Mouse (Mus musculus): ENCODE data around the gene Gdpd3. TPM values are rescaled to one million over a fixed set of nuclear protein-coding genes. Genes with fewer than 3 reads are reported as not detected.
"Not testable (repeated sequence)": the region's sequence is repeated elsewhere in the genome, so short reads cannot be mapped to it uniquely, and the experiment has no call there.

Gdpd3 gene
- total RNA-seq (2021): 1 to 10 TPM; 5.2 to 5.5 TPM

DNA sequence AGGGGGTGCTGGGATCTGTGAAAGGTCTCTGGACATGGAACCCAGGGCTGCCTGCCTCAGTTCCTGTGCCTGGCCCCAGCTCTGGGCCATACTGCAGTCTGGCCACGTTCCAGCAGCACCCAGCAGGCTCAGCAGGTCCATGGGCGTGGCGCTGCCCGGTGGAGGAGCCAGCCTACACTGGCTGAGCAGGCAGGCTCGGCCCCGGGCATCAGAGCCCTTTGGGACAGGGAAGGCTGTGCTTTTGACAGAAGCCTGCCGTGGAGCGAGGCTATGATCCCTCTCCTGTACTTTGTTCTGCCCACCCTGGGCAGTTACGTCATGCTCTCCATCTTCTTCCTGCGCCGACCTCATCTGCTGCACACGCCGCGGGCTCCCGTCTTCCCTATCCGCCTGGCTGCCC lies at the start of gene Gdpd3:
Gdpd3 (plus strand) TSS at position 134 of the 400 bp plus-strand sequence.
- DNase-seq: no peak
- intact Hi-C loops (cut with DNase I): no loop called here

DNA sequence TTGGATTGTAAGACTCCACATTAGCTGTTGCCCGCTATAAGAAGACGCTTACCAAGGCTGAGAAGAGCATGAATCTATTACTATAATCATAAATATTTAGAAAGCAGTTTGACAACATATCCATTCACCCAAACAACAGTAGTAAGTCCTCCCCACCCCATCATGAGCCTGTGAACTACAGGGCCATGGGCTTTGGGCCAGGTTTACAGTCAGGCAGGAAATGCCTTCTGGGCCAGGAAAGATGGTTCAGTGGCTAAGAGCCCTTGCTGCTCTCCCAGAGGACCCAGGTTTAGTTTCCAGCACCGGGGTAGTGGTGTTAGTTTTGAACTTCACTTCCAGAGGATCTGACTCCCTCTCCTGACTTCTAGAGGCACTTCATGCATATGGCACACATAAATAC lies 48.6 kb upstream of the Gdpd3 start:
- intact Hi-C loops (cut with DNase I): no loop called here
- DNase-seq: no peak

DNA sequence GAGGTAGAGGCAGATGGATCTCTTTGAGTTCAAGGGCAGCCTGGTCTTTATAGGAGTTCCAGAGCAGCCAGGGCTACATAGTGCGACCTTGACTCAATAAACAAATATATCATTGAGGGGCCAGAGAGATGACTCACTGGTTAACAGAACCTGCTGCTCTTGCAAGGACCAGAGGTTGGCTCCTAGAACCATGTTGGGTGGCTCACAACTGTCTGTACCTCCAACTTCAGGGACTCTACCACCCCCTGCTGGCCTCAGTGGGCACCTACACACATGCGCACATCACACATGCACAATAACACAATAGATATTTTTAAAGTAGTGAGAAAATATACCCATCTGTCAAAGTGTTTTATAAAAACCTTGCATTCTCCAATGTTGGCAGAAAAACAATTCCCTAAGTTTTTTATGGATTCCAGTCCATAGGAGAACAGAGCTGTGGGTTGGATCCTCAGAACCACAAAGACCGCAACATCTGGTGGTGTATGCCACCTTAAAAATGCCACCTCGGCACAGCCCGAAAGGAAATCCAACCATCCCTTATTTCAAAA lies 47.3 kb upstream of the Gdpd3 start:
- no peak for DNase-seq
- intact Hi-C loops (cut with DNase I): no loop called here

DNA sequence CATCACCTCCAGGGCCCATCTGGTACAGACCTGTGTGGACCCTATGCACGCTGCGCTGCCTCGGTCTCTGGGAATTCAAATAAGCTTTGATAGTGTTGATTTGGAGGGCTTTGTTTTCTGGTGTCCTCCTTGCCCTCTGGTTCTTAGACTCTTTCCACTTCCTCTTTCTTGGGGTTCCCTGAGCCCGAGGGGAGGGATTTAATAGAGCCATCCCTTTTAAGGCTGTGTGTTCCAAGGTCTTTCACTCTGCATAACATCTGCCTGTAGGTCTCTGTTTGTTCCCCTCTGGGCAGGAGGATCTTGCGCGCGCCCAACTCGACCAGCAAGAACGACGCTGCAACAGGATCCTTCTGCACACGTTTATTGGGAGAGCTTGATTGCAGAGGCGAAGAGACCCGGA lies 44.5 kb upstream of the Gdpd3 start:
- DNase-seq: no peak
- intact Hi-C loops (cut with DNase I): no loop called here

DNA sequence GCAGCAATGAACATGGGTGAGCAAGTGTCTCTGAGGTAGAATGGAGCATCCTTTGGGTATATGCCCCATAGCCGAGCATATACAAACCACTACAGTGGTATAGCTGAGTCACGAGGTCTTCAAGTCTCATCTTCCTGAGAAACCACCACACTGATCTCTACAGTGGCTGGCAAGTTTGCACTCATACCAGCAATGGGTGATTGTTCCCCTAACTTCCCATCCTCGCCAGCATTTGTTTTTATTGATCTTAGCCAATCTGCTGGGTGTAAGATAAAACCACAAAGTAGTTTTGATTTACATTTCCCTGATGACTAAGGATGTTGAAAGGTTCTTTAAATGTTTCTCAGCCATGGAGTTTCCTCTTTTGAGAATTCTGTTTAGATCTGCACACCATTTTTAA lies 41.1 kb upstream of the Gdpd3 start:
- DNase-seq: no peak
- intact Hi-C loops (cut with DNase I): no loop called here

DNA sequence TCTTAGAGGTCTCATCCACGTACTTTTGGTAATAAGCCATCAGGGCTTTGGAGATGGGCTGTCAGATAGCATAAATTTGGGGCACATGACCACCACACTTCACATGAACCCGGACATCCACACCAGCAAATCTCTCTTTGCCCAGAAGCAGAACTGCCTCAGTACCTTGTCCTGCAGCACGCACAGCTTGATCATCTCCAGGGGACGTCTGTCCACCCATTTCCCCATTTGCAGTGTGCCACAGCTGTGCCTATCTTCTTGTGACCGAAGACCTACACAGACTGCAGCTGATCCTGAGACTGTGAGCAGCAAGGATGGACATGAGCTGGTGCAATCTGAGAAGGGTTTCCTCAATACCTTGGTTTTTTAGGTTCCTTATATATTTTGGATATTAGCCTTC lies 40.5 kb upstream of the Gdpd3 start:
- DNase-seq: no peak
- intact Hi-C loops (cut with DNase I): no loop called here

DNA sequence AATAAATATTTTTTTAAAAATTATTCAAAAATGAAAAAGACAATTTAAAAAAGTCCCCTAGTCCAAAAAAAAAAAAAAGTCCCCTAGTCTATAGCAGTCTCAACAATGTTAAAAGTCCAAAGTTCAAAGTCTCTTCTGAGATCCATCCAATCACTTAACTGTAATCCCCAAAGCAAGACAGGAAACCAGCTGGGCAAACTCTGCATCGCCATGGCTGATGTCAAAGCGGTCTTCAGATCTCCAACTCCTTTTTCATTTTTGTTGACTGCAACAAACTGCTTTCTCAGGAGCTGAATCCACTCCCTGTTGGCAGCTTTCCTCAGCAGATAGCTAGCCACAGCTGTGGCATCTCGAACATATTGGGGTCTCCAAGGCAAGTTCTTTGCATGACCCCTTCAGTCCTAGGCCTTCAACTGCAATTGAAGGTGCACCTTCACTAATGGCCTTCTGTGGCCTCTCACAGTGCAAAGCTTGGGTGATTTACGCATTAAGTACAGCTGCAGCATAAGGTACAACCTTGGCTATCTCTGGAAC lies 35.8 kb upstream of the Gdpd3 start:
- intact Hi-C loops (cut with DNase I); DNase-seq: not testable (repeated sequence)

DNA sequence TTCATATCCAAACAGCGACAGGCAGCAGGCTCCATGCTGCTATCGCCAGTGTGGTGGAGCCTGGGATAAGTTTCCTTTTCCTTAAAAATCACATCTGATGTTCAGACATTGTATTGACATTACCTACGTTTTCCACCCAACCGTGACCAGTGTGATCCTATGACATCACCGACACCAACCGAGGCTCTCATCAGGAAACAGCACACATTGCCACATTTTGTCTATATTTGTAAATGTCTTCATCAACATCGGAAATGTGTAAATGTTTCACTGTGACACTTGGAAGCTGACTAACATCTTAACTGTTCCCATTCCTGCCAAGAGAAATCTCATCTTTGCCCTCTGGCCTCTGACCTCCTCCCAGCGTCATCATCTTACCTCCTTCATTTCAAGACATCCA lies 30.0 kb upstream of the Gdpd3 start:
- intact Hi-C loops (cut with DNase I): no loop called here
- DNase-seq: no peak

DNA sequence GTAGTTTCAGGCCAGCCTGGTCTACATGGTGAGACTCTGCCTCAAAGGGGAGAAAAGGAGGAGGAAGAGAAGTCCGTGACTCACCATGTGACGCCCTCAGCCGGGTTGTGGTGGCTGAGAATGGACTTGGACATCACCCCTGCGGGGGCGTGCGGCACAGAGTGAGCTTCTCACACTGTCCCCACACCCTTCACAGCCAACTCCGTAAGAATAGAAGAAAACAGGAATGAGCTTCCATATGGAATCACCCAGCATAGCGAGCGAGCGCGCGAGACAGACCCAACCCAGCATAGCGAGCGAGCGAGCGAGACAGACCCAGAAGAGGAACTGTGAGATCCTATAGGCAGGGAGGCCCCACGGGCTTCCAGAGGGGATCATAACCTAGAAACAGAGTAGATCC lies 26.6 kb upstream of the Gdpd3 start:
- intact Hi-C loops (cut with DNase I): no loop called here
- no peak for DNase-seq

DNA sequence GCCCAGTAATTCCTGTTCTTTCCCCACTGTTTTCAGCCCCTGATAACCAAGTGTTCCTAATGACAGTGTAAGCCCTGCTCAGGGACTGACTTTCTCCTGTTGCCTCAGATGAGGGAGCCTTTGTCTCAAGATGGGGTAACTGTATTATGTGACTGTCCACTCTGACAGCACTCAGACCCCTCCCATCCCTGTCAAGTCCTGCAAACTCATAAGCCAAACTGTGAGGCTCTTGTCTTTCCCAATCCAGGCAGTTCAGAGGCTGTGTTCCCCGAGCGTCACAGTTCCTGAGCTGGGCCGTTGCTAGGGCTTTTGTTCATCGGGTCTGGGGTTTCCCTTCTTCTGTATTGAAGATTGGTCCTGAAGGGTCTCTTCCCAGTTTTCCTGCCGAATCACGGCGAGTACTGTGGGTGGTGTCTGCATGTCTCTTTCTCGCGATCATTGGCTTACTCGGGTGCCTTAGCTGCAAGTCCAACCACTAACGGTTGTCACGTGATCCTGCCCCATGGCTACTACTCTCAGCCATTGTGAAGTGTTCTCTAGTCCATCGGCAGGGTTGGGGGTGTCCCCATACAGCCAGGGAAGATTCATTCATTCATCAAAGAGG lies 25.9 kb upstream of the Gdpd3 start:
- intact Hi-C loops (cut with DNase I): no loop called here
- DNase-seq: no peak

DNA sequence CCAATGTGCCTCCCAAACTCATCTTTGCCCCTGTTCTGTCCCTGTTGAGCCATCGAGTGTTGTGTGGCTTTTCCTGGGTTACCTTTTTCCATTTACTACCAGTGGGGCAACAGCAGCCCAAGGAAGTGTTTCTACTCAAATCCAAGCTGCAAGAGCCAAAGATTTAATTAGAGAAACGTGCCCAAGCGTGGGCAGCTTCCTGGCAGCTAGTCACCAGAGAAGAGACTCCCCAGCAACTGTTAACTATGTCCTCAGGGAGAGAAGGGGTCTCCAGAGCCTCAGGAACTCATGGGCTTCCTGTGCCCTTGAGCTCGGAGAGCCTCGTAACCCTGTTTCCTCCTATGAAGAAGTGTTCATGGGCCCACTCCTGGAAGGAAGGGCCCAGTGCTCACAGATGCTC lies 25.2 kb upstream of the Gdpd3 start:
- intact Hi-C loops (cut with DNase I): no loop called here
- no peak for DNase-seq

DNA sequence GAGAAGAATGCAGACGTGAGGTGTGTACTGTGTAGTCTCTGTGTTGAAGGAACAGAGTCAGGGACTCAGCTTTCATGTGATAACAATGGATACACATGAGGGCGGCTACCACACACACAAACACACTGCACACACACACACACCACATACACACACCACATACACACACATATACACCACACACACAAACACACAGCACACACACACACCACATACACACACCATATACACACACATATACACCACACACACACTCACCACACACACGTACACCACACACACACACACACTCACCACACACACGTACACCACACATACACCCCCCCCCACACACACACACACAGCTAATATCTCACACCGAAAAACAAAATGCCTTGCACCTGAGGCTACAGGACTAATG lies 24.7 kb upstream of the Gdpd3 start:
- no peak for DNase-seq
- intact Hi-C loops (cut with DNase I): no loop called here

DNA sequence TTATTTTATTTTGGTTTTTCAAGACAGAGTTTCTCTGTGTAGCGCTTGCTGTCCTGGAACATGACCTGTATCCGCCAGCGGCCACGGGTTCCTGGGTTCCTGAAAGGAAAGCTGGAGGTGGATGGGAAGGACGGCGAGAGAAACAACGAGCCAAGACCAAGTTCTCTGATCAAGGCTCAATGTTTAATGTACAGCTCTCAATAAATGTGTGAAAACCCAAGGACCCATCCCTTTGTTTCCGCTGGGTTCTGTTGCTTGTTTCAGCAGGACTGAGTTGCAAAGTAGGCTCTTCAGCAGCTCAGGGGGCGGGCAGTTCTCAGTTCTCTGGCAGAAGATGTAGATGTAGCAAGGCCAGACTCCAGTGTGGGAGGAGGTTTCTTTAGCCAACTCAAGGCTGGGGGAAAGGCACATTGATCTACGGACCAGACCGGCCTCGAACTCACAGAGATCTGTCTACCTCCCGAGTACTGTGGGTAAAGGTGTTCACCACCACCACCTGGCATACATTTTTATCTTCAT lies 24.1 kb upstream of the Gdpd3 start:
- intact Hi-C loops (cut with DNase I): no loop called here
- DNase-seq: no peak

DNA sequence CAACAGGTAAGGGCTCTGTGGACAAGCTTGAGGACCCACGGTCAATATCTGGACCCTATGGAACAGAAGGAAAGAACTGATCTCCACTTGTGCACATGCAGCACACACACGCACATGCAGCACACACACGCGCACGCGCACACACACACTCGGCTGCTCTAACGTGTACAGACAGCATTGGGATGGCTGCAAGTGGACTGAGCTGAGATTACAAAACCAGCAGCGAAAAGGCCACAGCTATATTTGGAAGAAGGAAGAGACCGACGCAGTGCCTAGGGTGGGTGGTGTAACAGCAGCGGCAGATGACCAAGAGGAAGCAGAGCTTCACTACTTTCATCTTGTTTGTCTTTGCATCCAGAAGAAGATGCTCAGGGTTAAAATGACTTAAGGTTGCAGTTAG lies 20.1 kb upstream of the Gdpd3 start:
- DNase-seq: no peak
- intact Hi-C loops (cut with DNase I): no loop called here

DNA sequence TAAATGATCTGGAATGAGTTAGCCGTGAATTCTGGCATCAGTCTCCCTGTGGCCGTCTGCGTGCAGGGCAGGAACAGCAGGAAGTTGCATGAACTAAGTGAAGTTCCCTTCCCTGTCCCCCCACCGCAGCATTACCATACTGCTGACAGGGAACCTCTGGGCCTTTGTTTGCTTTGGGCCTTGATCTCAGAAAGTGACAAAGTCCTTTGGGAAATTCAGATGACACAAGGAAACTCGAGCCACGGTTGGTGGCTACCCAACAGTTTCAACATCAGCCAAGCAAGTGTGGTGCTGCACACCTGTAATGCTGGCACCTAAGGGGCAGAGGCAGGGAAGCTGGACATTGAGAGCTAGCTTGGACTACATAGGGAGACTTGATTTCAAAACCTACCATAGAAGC lies 19.3 kb upstream of the Gdpd3 start:
- intact Hi-C loops (cut with DNase I): no loop called here
- no peak for DNase-seq

DNA sequence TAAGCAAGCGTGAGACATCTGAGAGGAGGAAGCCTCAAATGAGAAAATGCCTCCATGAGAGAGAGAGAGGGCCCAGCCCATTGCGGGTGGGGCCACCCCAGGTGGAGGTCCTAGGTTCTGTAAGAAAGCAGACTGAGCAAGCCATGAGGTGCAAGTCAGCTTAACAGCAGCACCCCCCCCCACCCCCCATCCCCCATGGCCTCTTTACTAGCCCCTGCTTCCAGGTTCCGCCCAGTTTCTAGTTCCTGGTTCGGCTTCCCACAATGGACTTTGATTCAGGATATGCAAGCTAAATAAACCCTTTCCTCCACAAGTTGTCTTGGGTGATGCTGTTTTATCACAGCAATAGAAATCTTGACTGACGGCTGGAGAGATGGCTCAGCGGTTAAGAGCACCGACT lies 17.3 kb upstream of the Gdpd3 start:
- DNase-seq: no peak
- intact Hi-C loops (cut with DNase I): no loop called here

DNA sequence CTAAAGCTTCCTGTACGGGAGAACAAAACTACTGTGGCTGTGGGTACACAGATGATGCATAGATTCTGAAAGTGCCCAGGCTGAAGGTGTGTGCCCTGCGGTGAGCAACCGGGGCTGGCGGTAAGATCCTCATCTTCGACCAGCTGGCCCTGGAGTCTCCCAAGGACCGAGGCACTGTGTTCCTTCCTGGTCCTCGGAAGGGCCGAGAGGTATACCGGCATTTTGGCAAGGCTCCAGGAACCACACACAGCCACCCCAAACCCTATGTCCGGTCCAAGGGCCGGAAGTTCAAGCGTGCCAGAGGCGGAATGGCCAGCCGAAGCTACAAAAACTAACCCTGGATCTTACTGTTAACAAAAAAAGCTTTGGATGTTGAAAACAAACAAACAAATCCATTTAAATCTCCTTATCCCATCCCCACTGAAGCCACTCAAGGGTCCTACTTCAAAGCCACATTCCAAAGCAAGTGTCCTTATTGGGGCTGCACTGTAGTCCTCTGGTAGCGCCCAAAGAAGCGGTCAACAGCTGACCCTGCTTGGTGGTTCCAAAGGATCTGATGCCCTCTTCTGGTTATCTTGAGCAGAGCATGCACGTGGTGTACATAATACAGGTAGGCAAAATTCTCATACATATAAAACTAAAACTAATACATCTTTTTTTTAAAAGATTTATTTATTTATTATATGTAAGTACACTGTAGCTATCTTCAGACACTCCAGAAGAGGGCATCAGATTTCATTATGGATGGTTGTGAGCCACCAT lies 16.4 kb upstream of the Gdpd3 start:
- intact Hi-C loops (cut with DNase I): no loop called here
- DNase-seq: no peak

DNA sequence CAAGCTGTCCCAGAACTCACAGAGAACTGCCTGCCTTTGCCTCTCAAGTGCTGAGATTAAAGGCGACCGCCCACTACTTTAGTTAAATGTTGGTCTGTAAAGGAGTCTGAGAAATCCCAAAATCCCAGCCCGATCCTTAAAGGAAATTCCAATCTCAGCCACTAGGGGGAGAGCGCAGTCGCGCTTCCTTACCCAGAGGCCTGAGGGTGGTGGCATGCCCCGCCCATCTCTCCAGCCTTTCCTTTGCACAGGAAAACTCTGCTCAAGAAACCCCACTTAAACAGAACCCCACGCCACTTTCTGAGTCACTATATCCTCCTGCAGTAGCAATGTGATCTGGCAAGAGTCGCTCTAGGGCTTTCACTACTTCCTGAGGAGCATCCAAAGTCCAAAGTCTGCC lies 11.3 kb upstream of the Gdpd3 start:
- intact Hi-C loops (cut with DNase I): loop anchor here (5.0 kb wide), 1 partner anchor 53 kb away; no protein-coding TSS in a partner anchor
- peak; percentile 78 for DNase-seq

DNA sequence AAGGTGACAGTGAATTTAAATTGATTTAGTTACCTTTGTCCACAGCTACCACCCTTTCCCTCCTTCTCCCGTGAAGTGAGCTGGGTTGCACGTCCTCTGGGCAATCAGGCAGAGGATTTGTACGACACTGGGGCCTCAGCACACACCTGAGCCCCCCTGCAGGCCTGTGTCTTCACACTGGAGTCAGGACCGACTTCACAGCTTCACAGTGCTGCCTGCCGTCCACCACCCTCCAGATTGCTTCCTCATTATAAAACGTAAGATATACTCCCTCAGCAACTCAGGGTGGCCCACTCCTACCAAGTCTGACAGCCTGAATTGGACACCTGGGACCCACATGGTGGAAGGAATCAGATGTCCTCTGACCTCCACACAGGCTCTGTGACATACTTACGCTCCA lies 7.6 kb upstream of the Gdpd3 start:
- intact Hi-C loops (cut with DNase I): loop anchor here (5.0 kb wide), 1 partner anchor 56 kb away; no protein-coding TSS in a partner anchor
- DNase-seq: no peak

DNA sequence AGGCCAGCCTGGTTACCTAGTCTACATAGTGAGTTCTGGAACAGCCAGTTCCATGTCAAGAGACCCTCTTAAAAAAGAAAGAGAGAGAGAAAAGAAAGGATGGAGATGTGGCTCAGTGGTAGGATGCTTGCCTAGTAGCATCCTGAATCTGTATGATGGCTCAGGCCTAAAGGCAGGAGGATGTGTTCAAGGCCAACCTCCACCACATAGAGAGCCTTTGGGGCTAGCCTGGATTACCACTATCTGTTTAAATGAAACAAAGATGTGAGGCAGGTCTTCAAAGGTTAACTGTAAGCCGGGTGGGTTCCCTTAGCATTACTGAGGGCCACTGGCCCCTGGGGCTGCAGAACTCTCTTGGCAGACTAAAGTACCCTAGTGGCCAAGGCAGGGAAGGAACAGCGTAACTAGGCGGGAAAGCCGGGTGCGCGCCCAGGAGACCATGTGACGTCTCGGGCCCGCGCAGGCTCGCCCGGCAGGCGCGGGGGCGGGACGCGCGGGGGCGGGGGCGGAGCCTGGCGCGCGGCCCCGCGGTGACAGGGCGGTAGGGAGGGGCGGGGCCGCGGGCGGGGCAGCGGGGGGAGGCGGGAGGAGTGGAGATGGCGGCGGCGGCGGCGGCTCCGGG lies 7.0 kb upstream of the Gdpd3 start, which contains the start of gene Mapk3:
Mapk3 (plus strand) TSS at position 552 of the 622 bp plus-strand sequence.
- intact Hi-C loops (cut with DNase I): loop anchor here (5.0 kb wide), 1 partner anchor 57 kb away; no protein-coding TSS in a partner anchor
- peak; percentile 93 for DNase-seq
